Mouse (Mus musculus) intestine, embryonic 14.5 days (tissue): Measurements from ENCODE around the gene Xxylt1. TPM values are rescaled to one million over a fixed set of nuclear protein-coding genes. Genes with fewer than 3 reads are reported as not detected.
A peak's percentile ranks its signal among the peaks of the same experiment; 100 is the strongest.

Experiments
- ATAC-seq: fragments of 200-750 bp; cut with Nextera tagmentation; replicated peaks from 2 replicates; pipeline ENCODE4 v1.8.0; 2017; ENCODE audit warnings: low read depth, moderate number of reproducible peaks, moderate TSS enrichment, moderate library complexity; ENCODE audit not compliant: low FRiP score, low TSS enrichment
- DNase-seq: peaks from one replicate; pipeline ENCODE4 v3.0.0-alpha.2; 2018; ENCODE audit warnings: low spot score
- H3K27ac ChIP-seq: fragments of 300-500 bp; sonication (generic); 2 replicates; pipeline ENCODE4 v1.5.1; 2014; ENCODE audit warnings: low read depth, mild to moderate bottlenecking, control low read depth
- H3K27me3 ChIP-seq: fragments of 300-500 bp; sonication (generic); replicated peaks from 2 replicates; pipeline ENCODE4 v1.6.1; 2014; ENCODE audit warnings: low read length, control low read depth; ENCODE audit not compliant: control insufficient read depth, insufficient read depth
- H3K36me3 ChIP-seq: fragments of 300-500 bp; sonication (generic); 2 replicates; pipeline ENCODE4 v1.6.1; 2014; ENCODE audit warnings: low read length, control low read depth; ENCODE audit not compliant: control insufficient read depth, insufficient read depth
- H3K4me1 ChIP-seq: fragments of 300-500 bp; sonication (generic); replicated peaks from 2 replicates; pipeline ENCODE4 v1.6.1; 2014; ENCODE audit warnings: low read length, control low read depth, mixed read lengths; ENCODE audit not compliant: control insufficient read depth, insufficient read depth
- H3K4me2 ChIP-seq: fragments of 300-500 bp; sonication (generic); 2 replicates; pipeline ENCODE4 v1.6.1; 2014; ENCODE audit warnings: low read length
- H3K4me3 ChIP-seq: fragments of 300-500 bp; sonication (generic); 2 replicates; pipeline ENCODE4 v1.5.1; 2014; ENCODE audit warnings: low read depth, low read length, control low read depth, mixed read lengths
- H3K9ac ChIP-seq: fragments of 300-500 bp; sonication (generic); 2 replicates; pipeline ENCODE4 v1.6.1; 2014; ENCODE audit warnings: mild to moderate bottlenecking, low read length
- H3K9me3 ChIP-seq: fragments of 300-500 bp; sonication (generic); 2 replicates; pipeline ENCODE4 v1.6.1; 2016; ENCODE audit warnings: low read length, control low read depth; ENCODE audit not compliant: control insufficient read depth
- WGBS: fragments of 180-500 bp; shearing (Covaris S2); extraction: QIAGEN DNeasy Blood & Tissue Kit; methylation state at CpG from one replicate; pipeline ENCODE4 v1.1.7; 2014; 5-methylcytosine and 5-hydroxymethylcytosine counted together
- polyA plus RNA-seq: library from polyadenylated mRNA; unstranded; fragments of >200 nt; fragmentation: Nextera tagmentation; extraction: Ambion mirVana; gene quantifications from 2 replicates; pipeline ENCODE4 v1.2.1, GENCODE M21; 2014

The Xxylt1 gene
- 20.4 and 20.5 TPM in 2 replicates for polyA plus RNA-seq

DNA sequence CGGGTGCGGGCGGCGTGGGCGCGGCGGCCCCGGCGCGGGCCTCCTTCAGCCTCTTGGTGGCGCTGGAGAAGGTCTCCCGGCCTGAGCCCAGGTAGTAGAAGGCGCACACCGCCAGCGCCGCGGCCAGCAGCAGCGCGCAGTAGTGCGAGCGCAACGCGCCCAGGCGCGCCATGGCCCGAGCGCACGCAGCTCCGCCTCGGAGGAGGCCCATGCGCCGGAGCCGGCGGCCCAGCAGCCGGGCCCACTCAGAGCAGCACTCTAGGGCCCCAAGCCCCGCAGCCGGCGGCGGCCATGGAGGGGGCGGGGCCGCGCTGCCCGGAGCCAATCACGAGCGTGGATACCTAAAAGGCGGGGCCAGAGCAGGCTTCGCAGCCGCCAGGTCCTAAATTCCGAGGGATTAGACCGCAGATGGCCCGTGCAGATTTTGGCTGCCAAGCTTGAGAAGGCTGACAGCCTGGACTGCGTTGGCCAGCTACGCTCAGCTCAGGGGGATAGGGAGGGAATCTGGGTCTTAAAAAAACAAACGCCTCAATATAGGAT lies at the start of gene Xxylt1:
Xxylt1 (minus strand) TSS at position 308 of the 540 bp plus-strand sequence.
- WGBS, result under 1% methylated on average over 54 of the region's 54 CpGs

DNA sequence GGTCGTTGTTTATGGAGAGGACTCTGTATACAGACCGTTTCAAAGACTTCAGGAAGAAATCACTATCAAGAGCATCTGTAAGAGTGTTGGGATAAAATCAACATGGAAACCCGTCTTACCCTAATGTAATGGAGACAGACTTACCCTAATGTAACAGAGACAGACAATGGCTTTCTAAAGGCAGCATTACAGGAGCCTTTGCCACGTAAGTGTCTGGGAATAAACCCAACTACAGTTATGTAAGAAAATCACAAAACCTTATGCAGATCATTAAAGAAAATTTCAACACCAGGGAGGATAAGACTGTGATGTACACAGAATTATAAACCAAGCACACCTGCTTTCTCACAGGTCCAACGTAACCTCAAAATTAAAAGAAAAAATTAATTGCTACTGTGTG lies 46.9 kb upstream of the Xxylt1 start:
- Histone ChIP-seq H3K27ac (no peak overlapping the region), H3K4me3 (no peak overlapping the region), H3K4me2 (no peak overlapping the region), H3K36me3 (peaks cover 57% of the 10 kb centered on the region), H3K9me3 (no peaks in the 10 kb centered on the region), H3K4me1 (no peaks in the 10 kb centered on the region), H3K9ac (no peak overlapping the region), H3K27me3 (no peaks in the 10 kb centered on the region)
- no peak for ATAC-seq
- 75% methylated on average over 5 of the region's 5 CpGs for WGBS
- DNase-seq, result no peak

More for the DNA sequence above, at the start of gene Xxylt1:
- Histone ChIP-seq H3K36me3 (peaks cover 5% of the 10 kb centered on the region; the same call in 1 of the 2 replicates), H3K27me3 (no peaks in the 10 kb centered on the region), H3K9me3 (no peaks in the 10 kb centered on the region), H3K4me3 (peak within 1 kb of the TSS; percentile 83), H3K9ac (peak within 1 kb of the TSS; percentile 66), H3K4me1 (peaks cover 7% of the 10 kb centered on the region; the same call in 1 of the 2 replicates), H3K4me2 (peak within 1 kb of the TSS; percentile 95), H3K27ac (peak within 1 kb of the TSS; percentile 91)
- DNase-seq (peak; percentile 95), ATAC-seq (peak; percentile 96)

DNA sequence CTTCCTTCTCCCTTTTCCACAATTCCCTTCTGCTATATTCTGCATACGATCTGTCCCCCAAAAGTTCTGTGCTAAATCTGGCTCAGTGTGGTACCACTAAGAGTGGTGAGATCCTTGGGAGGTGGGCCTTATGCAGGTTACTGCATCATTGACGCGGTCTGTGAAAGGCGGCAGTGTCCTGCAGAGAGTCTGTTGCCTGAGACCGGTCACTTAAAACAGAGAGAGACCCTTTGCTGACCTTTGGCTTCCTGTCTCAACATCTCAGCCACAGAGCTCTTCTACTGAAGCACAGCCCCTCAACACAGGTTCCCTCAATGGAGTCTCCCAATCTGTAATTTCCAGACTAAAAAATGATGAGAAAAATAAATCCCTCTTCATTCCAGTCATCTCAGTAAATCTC lies 43.8 kb upstream of the Xxylt1 start:
- no peak for DNase-seq
- 68% methylated on average over 5 of the region's 5 CpGs for WGBS
- no peak for ATAC-seq

DNA sequence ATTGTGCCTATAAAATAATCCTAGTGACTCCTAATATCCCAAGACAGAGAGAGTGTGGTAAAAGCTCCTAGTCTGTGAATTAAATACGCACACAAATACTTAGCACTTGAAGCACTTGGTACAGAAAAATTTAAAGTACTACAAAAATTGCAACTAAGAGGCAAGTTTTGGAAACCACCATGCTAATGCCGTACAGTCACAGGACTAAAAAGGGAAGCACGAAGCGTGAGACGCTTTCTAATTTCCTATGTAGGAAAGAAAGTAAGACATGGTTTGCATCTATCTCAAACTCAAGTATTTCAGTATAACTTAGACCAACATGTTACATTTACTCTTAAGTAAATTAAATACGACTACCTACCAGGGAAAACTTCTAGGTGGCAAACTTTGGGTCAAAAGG lies 40.4 kb upstream of the Xxylt1 start:
- H3K27ac ChIP-seq, result no peak overlapping the region
- no peaks in the 10 kb centered on the region for H3K9me3 ChIP-seq
- no peak for DNase-seq
- H3K36me3 ChIP-seq, result peaks cover 63% of the 10 kb centered on the region
- no peaks in the 10 kb centered on the region for H3K27me3 ChIP-seq
- H3K4me2 ChIP-seq, result no peak overlapping the region
- no peak for ATAC-seq
- 94% methylated on average over 6 of the region's 6 CpGs for WGBS
- H3K4me1 ChIP-seq, result no peaks in the 10 kb centered on the region
- H3K9ac ChIP-seq, result no peak overlapping the region
- H3K4me3 ChIP-seq, result no peak overlapping the region

More for the DNA sequence above, 43.8 kb upstream of the Xxylt1 start:
- peaks cover 66% of the 10 kb centered on the region for H3K36me3 ChIP-seq
- H3K27me3 ChIP-seq, result no peaks in the 10 kb centered on the region
- H3K4me2 ChIP-seq, result no peak overlapping the region
- H3K9ac ChIP-seq, result no peak overlapping the region
- H3K9me3 ChIP-seq, result no peaks in the 10 kb centered on the region
- no peaks in the 10 kb centered on the region for H3K4me1 ChIP-seq
- H3K4me3 ChIP-seq, result no peak overlapping the region
- no peak overlapping the region for H3K27ac ChIP-seq

DNA sequence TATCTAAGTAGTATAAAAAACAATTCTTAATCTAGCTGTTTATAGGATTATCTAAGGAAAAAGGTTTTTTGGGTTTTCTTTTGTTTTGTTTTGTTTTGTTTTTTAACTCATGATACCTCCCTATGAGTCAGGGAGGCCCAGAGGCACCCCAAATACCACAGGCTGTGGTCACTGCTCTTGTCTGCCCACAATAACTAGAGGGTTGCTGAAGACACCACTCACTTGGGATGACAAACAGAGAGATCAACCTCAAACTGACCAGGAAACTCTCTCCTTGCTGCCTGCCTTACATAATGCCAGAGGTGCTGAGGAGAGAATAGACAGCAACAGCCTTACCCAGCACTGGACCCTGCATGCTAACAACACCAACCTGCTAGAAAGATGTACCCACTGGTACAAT lies 32.4 kb upstream of the Xxylt1 start:
- no peak overlapping the region for H3K9ac ChIP-seq
- H3K4me1 ChIP-seq, result no peaks in the 10 kb centered on the region
- no peak overlapping the region for H3K4me2 ChIP-seq
- H3K36me3 ChIP-seq, result peaks cover 65% of the 10 kb centered on the region
- H3K27ac ChIP-seq, result no peak overlapping the region
- 0 out of 2 replicates have a peak, but pooled peaks cover 2% of the 10 kb centered on the region for H3K9me3 ChIP-seq
- no peaks in the 10 kb centered on the region for H3K27me3 ChIP-seq
- no peak for ATAC-seq
- no peak for DNase-seq
- no peak overlapping the region for H3K4me3 ChIP-seq

DNA sequence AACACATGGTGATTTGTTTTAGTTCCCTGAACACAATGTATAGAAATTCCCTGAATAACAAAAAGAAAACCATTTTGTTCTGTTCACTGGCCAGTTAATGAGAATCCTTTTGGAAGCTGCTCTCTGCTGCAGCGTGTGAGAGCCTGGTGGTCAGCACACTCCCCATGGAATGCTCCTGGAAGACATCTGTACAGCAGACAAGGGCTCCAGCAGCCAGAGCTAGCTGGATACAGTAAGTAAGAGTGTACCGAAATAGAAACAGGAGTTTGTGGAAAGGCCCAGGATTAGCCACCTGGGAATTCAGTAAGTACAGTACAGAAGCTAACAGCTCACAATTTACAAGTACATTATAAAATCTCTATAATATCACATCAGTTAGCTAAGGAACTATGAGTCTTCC lies 20.1 kb upstream of the Xxylt1 start:
- WGBS, result 91% methylated on average over 2 of the region's 2 CpGs
- Histone ChIP-seq H3K4me1 (no peaks in the 10 kb centered on the region), H3K9ac (no peak overlapping the region), H3K36me3 (peaks cover 79% of the 10 kb centered on the region), H3K27ac (no peak overlapping the region), H3K27me3 (no peaks in the 10 kb centered on the region), H3K4me2 (no peak overlapping the region), H3K9me3 (no peaks in the 10 kb centered on the region), H3K4me3 (no peak overlapping the region)
- ATAC-seq (no peak), DNase-seq (no peak)

DNA sequence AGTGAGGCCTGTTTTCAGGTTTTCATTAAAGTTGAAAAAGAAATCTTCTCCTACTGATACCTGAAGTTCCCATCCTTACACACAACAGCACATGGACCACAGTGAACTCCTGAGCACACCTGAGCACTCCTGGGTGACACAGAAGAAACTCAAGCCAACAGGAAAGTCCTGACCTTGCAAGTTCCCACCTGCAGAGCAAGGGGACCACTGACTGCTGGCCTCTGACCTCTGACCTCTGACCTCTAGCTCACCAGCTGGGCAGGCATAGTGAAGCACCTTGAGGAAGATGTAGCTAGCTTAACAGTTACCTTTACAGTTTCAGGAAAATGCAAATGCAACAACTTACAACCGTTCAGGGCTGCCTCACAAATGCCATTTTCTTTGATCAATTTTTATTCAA lies 18.7 kb upstream of the Xxylt1 start:
- Histone ChIP-seq H3K36me3 (peaks cover 76% of the 10 kb centered on the region), H3K27ac (no peak overlapping the region), H3K27me3 (no peaks in the 10 kb centered on the region)

DNA sequence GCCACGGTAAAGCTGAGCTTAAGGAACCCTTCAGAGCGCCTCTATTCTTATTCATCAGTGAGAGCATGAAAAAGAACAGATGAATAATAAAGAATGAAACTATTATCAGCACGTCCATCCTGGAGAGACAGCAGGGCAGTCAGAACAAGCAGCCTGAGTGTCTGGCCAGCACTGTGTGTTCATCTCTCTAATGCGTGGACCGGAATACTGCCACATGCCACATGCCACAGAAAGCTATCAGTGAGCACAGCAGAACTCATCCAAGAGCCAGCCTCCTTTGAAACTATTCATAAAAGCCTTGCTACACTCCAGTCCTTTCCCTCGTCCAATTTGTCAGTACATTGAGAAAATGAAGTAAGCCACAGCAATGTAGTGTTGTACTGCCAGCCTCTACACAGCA lies 12.8 kb upstream of the Xxylt1 start:
- Histone ChIP-seq H3K4me2 (no peak overlapping the region), H3K9ac (no peak overlapping the region), H3K4me3 (no peak overlapping the region), H3K27me3 (no peaks in the 10 kb centered on the region), H3K27ac (no peak overlapping the region), H3K36me3 (peaks cover 25% of the 10 kb centered on the region; the same call in 1 of the 2 replicates), H3K9me3 (no peaks in the 10 kb centered on the region), H3K4me1 (no peaks in the 10 kb centered on the region)
- WGBS, result 80% methylated on average over 6 of the region's 6 CpGs
- DNase-seq (no peak), ATAC-seq (no peak)

More for the DNA sequence above, 18.7 kb upstream of the Xxylt1 start:
- 69% methylated on average over 1 of the region's 1 CpGs for WGBS
- no peaks in the 10 kb centered on the region for H3K9me3 ChIP-seq
- no peak overlapping the region for H3K9ac ChIP-seq
- H3K4me2 ChIP-seq, result no peak overlapping the region
- no peak overlapping the region for H3K4me3 ChIP-seq
- H3K4me1 ChIP-seq, result no peaks in the 10 kb centered on the region
- no peak for DNase-seq
- ATAC-seq, result no peak

DNA sequence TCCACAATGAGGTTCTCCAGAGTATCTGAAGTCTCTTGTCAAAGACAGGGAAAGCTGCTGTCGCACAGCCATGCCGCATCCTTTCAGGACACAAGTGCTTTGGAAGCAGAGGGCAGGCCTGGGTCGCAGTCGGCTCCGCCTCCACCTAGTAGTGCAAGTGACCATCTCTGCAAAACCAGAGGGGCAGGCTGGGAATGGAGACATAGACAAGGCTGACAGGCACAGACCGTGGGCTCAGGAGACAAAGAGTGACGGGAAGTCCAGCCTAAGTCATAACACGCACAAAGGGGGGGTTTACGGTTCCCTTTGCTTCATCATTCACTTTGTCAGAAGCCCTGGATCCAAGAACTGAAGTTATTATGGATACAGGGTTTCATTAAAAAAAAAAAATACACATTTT lies 12.0 kb upstream of the Xxylt1 start:
- Histone ChIP-seq H3K27ac (no peak overlapping the region), H3K27me3 (no peaks in the 10 kb centered on the region), H3K36me3 (peaks cover 22% of the 10 kb centered on the region; the same call in 1 of the 2 replicates), H3K4me1 (no peaks in the 10 kb centered on the region), H3K9ac (no peak overlapping the region), H3K4me2 (no peak overlapping the region), H3K4me3 (no peak overlapping the region), H3K9me3 (no peaks in the 10 kb centered on the region)
- DNase-seq (no peak), ATAC-seq (no peak)
- 61% methylated on average over 9 of the region's 9 CpGs for WGBS
